Mouse (Mus musculus) stomach, postnatal 0 days (tissue): ENCODE data around the gene Snx8.

Source experiments
- CTCF ChIP-seq: IDR thresholded peaks from 2 replicates; pipeline ENCODE4 v1.5.1; 2016; ENCODE audit warnings: antibody characterized with exemption, low read depth, mild to moderate bottlenecking, moderate library complexity
- EP300 ChIP-seq: optimal IDR thresholded peaks from 2 replicates; pipeline ENCODE3; 2016; ENCODE audit warnings: antibody characterized with exemption

DNA sequence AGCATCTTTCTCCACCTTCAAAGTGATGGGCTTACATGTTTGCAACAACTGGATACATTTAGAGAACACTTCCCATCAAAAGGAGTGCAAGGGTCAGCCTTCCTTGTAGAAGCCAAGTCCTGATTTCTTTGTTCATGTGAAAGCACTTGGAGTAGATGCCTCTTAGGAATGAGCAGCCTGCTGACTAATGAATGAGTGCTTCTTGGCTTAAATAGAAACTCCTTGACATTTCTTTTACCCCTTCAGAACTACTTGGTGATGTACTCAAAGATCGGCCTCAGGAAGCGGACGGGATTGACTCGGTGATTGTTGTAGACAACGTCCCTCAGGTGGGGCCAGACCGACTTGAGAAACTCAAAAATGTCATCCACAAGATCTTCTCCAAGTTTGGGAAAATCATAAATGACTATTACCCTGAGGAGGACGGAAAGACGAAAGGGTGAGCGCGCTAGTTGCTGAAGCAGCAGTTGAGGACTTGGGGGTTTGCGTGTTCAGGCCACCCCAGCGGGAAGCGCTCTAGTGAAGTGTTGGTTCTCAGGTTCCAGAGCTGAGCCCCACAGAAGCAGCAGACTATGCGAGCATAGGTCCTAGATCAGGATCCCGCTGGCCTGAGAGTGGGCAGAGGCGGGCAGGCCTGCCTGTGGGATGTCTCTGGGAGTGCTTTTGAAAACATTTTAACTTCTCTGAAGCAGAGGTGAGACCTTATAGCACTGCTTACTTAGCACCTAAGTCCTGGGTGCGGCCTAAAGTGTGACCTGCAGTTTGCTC, 36.1 kb upstream of the Snx8 start:
- TF ChIP-seq CTCF (no peak), EP300 (no peak)
